ENCODE assay signal across 8 mouse cellular contexts in genomic region chr12:17778320-17778719, GRCm38 (mm10).
DNase-seq lines count a peak whose midpoint lies in the region; ATAC-seq and TF ChIP-seq lines count a peak whose summit lies in the region.

No protein-coding gene starts in this region.

- H3K9ac ChIP-seq in heart, embryonic 11.5 days (ENCODE audit: low read depth, low read length): no peak overlapping the region
- H3K9ac ChIP-seq in hindbrain, embryonic 14.5 days: no peak overlapping the region

- H3K36me3 ChIP-seq in heart, embryonic 11.5 days (ENCODE audit: control insufficient read depth, insufficient read depth, low read length): no peaks in the 10 kb centered on the region
- no peaks in the 10 kb centered on the region for H3K36me3 ChIP-seq in E14TG2a.4 (ENCODE audit: insufficient read depth, low read length)
- H3K36me3 ChIP-seq in hindbrain, embryonic 14.5 days (replicated peaks; ENCODE audit: control insufficient read depth, insufficient read depth): no peaks in the 10 kb centered on the region

- no peak overlapping the region for H3K4me3 ChIP-seq in heart, embryonic 11.5 days (ENCODE audit: low read depth, low read length)
- H3K4me3 ChIP-seq in E14TG2a.4 (replicated peaks; ENCODE audit: low read length): no peak overlapping the region
- H3K4me3 ChIP-seq in hindbrain, embryonic 14.5 days (replicated peaks; ENCODE audit: low read length): no peak overlapping the region
- H3K4me3 ChIP-seq in lung, adult 2 months (replicated peaks; ENCODE audit: extremely low read depth, low read depth, low read length): no peak overlapping the region

- TF ChIP-seq POLR2A in lung, adult 2 months (IDR thresholded peaks at IDR 0.05; ENCODE audit: borderline replicate concordance, extremely low read depth, low read depth, low read length): no peak

- no peak for ATAC-seq in heart, embryonic 11.5 days (replicated peaks; ENCODE audit: insufficient number of reproducible peaks, low FRiP score, low TSS enrichment)
- no peak for ATAC-seq in hindbrain, embryonic 14.5 days (ENCODE audit: low FRiP score)

- H3K27me3 ChIP-seq in heart, embryonic 11.5 days (ENCODE audit: control insufficient read depth, insufficient read depth, low read length): no peaks in the 10 kb centered on the region
- no peaks in the 10 kb centered on the region for H3K27me3 ChIP-seq in E14TG2a.4 (ENCODE audit: insufficient read depth, low read length)
- no peaks in the 10 kb centered on the region for H3K27me3 ChIP-seq in hindbrain, embryonic 14.5 days (ENCODE audit: control insufficient read depth, insufficient read depth, low read length)

- H3K4me1 ChIP-seq in heart, embryonic 11.5 days (ENCODE audit: control insufficient read depth, insufficient read depth, low read length): no peaks in the 10 kb centered on the region
- H3K4me1 ChIP-seq in E14TG2a.4 (replicated peaks; ENCODE audit: low read depth, low read length): peaks cover 11% of the 10 kb centered on the region
- no peaks in the 10 kb centered on the region for H3K4me1 ChIP-seq in hindbrain, embryonic 14.5 days (replicated peaks; ENCODE audit: control insufficient read depth, insufficient read depth, low read length)
- peaks cover 7% of the 10 kb centered on the region for H3K4me1 ChIP-seq in lung, adult 2 months (ENCODE audit: control insufficient read depth, insufficient read depth, low read length)

- H3K27ac ChIP-seq in heart, embryonic 11.5 days (ENCODE audit: low read depth, low read length): no peak overlapping the region
- no peak overlapping the region for H3K27ac ChIP-seq in hindbrain, embryonic 14.5 days

- TF ChIP-seq CTCF in E14TG2a.4 (conservative IDR thresholded peaks at IDR 0.05; ENCODE audit: low read length): peak; percentile 52
- peak; percentile 86 for TF ChIP-seq CTCF in lung, adult 2 months (IDR thresholded peaks at IDR 0.05; ENCODE audit: insufficient read depth, low read length)

- 5% methylated on average over 2 of the region's 3 CpGs for WGBS in heart, embryonic 11.5 days (ENCODE audit: insufficient replicate concordance)
- 20% methylated on average over 3 of the region's 3 CpGs for WGBS in hindbrain, embryonic 14.5 days
- WGBS in lung, adult 2 months: 20% methylated on average over 2 of the region's 3 CpGs

- peak; percentile 56 for DNase-seq in heart, postnatal 4 days
- peak; percentile 66 to 68 for DNase-seq in cerebellum, adult 18-20 months
- peak; percentile 53 for DNase-seq in hindbrain, embryonic 14.5 days (ENCODE audit: low spot score)
- peak; percentile 31 for DNase-seq in lung, adult 2 months
- DNase-seq in retina, adult 2 months (ENCODE audit: low read depth, low spot score): peak; percentile 44
- no peak for DNase-seq in frontal cortex, postnatal 10 days (ENCODE audit: low spot score in 2 of 2)

- H3K4me2 ChIP-seq in heart, embryonic 11.5 days: no peak overlapping the region
- H3K4me2 ChIP-seq in hindbrain, embryonic 14.5 days (replicated peaks): no peak overlapping the region

- no peaks in the 10 kb centered on the region for H3K9me3 ChIP-seq in heart, embryonic 11.5 days (replicated peaks; ENCODE audit: control insufficient read depth, low read length)
- H3K9me3 ChIP-seq in E14TG2a.4 (ENCODE audit: low read length): no peaks in the 10 kb centered on the region
- H3K9me3 ChIP-seq in hindbrain, embryonic 14.5 days (ENCODE audit: control insufficient read depth, low read length): no peaks in the 10 kb centered on the region

Comparison
In these comparisons a context has a peak if more than half of its experiments do, and no peak if none do; other contexts are left out.
1. DNase-seq: peak in heart, postnatal 4 days (single experiment), cerebellum, adult 18-20 months (2 of 2), hindbrain, embryonic 14.5 days (single experiment), lung, adult 2 months (single experiment) and retina, adult 2 months (single experiment); none in frontal cortex, postnatal 10 days (0 of 2).